In genomic region chr13:98917851-98918250, GRCm38 (mm10) we compare ENCODE assay signal across 15 mouse cellular contexts. TPM values are rescaled to one million over a fixed set of nuclear protein-coding genes. Genes with fewer than 3 reads are reported as not detected.
DNase-seq lines count a peak whose midpoint lies in the region; ATAC-seq and TF ChIP-seq lines count a peak whose summit lies in the region.
"Had no signal": no experiment of that assay in that cellular context is flagged by ENCODE, and none has a peak within 500 bp of the region (broad histone marks: within the 10 kb centered on the region; RNA-seq: fewer than 3 reads in every experiment).

No protein-coding gene starts in this region.

- H3K27ac ChIP-seq in heart, adult 2 months = no peak overlapping the region
- no peak overlapping the region for H3K27ac ChIP-seq in heart, embryonic 12.5 days (ENCODE audit: poor library complexity, severe bottlenecking)
- H3K27ac ChIP-seq: hindbrain, embryonic 13.5 days; liver, embryonic 15.5 days; midbrain, embryonic 13.5 days; neural tube, embryonic 13.5 days; stomach, embryonic 15.5 days had no signal

- no peak overlapping the region for H3K4me2 ChIP-seq in heart, embryonic 12.5 days
- H3K4me2 ChIP-seq: hindbrain, embryonic 13.5 days; liver, embryonic 15.5 days; midbrain, embryonic 13.5 days; neural tube, embryonic 13.5 days; stomach, embryonic 15.5 days had no signal

- H3K4me3 ChIP-seq in heart, adult 2 months = no peak overlapping the region
- no peak overlapping the region for H3K4me3 ChIP-seq in heart, embryonic 12.5 days
- H3K4me3 ChIP-seq: hindbrain, embryonic 13.5 days; liver, embryonic 15.5 days; midbrain, embryonic 13.5 days; neural tube, embryonic 13.5 days; stomach, embryonic 15.5 days had no signal

- peaks cover 14% of the 10 kb centered on the region for H3K36me3 ChIP-seq in heart, adult 2 months (ENCODE audit: control insufficient read depth, insufficient read depth, low read length)
- peaks cover 30% of the 10 kb centered on the region for H3K36me3 ChIP-seq in heart, embryonic 12.5 days

- ATAC-seq in heart, embryonic 12.5 days (ENCODE audit: insufficient number of reproducible peaks, low FRiP score) = no peak
- no peak for ATAC-seq in CD4-positive, CD25-positive, alpha-beta regulatory T cell, adult 4 months
- ATAC-seq: midbrain, embryonic 13.5 days had no signal

- no peaks in the 10 kb centered on the region for H3K27me3 ChIP-seq in heart, adult 2 months (ENCODE audit: control insufficient read depth, insufficient read depth, low read length)
- H3K27me3 ChIP-seq in heart, embryonic 12.5 days (replicated peaks) = no peaks in the 10 kb centered on the region
- H3K27me3 ChIP-seq: hindbrain, embryonic 13.5 days; liver, embryonic 15.5 days; midbrain, embryonic 13.5 days; neural tube, embryonic 13.5 days; stomach, embryonic 15.5 days had no signal

- no peak for TF ChIP-seq CTCF in heart, adult 2 months (IDR thresholded peaks at IDR 0.05)

- TF ChIP-seq EP300 in heart, adult 2 months (IDR thresholded peaks at IDR 0.05; ENCODE audit: insufficient read depth, low read depth, low read length) = 0 out of 2 replicates have a peak, but pooled peaks have one; percentile 59

- no peak overlapping the region for H3K9ac ChIP-seq in heart, adult 2 months (ENCODE audit: low read depth, low read length)
- H3K9ac ChIP-seq in heart, embryonic 12.5 days = no peak overlapping the region
- H3K9ac ChIP-seq: hindbrain, embryonic 13.5 days; liver, embryonic 15.5 days; midbrain, embryonic 13.5 days; neural tube, embryonic 13.5 days; stomach, embryonic 15.5 days had no signal

- peak in 1 of 2 experiments; percentile 58 for DNase-seq in heart, adult 2 months
- DNase-seq in ovary, adult 18-20 months (ENCODE audit: low spot score) = peak; percentile 16
- no peak for DNase-seq in ovary, postnatal 36 days (ENCODE audit: low spot score)
- DNase-seq in ZHBTc4 (ENCODE audit: low read depth, low spot score) = peak; percentile 83
- no peak for DNase-seq in urinary bladder, postnatal 14 days (ENCODE audit: low spot score)
- DNase-seq: cerebellum, adult 8-10 months; right cerebral cortex, postnatal 14 days had no signal

- H3K79me2 ChIP-seq in heart, adult 2 months (replicated peaks; ENCODE audit: control insufficient read depth, insufficient read depth, low read length) = peaks cover 17% of the 10 kb centered on the region

- no peaks in the 10 kb centered on the region for H3K9me3 ChIP-seq in heart, embryonic 12.5 days (replicated peaks)
- H3K9me3 ChIP-seq: G1E; hindbrain, embryonic 13.5 days; liver, embryonic 15.5 days; midbrain, embryonic 13.5 days; neural tube, embryonic 13.5 days; stomach, embryonic 15.5 days had no signal

- TF ChIP-seq POLR2A in heart, adult 2 months (IDR thresholded peaks at IDR 0.05; ENCODE audit: insufficient read depth, low read depth, low read length) = no peak

- peaks cover 26% of the 10 kb centered on the region for H3K4me1 ChIP-seq in heart, adult 2 months (ENCODE audit: control insufficient read depth, insufficient read depth, low read length)
- H3K4me1 ChIP-seq in heart, embryonic 12.5 days (replicated peaks) = peaks cover 42% of the 10 kb centered on the region

- WGBS in heart, adult 2 months = 39% methylated on average over 2 of the region's 2 CpGs
- WGBS in heart, embryonic 12.5 days = 80% methylated on average over 2 of the region's 2 CpGs

- intact Hi-C loops in heart, adult 2 months (cut with DNase I) = no loop called here

RNA-seq across cellular contexts. Expression of gene Tnpo1, which starts 8.3 kb away (rescaled TPM):
- 10 to 100 TPM; 58.9 to 60.4 TPM for total RNA-seq in heart, adult 2 months (2021)
- polyA plus RNA-seq in heart, adult 2 months (2012; rRNA removed) = 16.1 and 31.2 TPM in 2 replicates
- polyA plus RNA-seq in heart, embryonic 12.5 days (2016; fragmentation: Nextera tagmentation; extraction: Ambion mirVana) = 54.1 and 58.0 TPM in 2 replicates
- 10 to 100 TPM; 23.1 to 39.0 TPM for polyA plus RNA-seq in CD4-positive, CD25-positive, alpha-beta regulatory T cell, adult 4 months (2017; shearing (Covaris generic))

Comparison
In these comparisons a context has a peak if more than half of its experiments do, and no peak if none do; other contexts are left out.
1. DNase-seq: peak in ovary, adult 18-20 months (single experiment) and ZHBTc4 (single experiment); none in ovary, postnatal 36 days (single experiment) and urinary bladder, postnatal 14 days (single experiment).